Mouse (Mus musculus): Measurements from ENCODE around the gene Mtcl1. TPM values are rescaled to one million over a fixed set of nuclear protein-coding genes. Genes with fewer than 3 reads are reported as not detected.

The Mtcl1 gene
- 10 to 100 TPM in 2 of 4 experiments, 1 to 10 TPM in 2; 8.2 to 17.0 (median 11.1) TPM for total RNA-seq (2022)

DNA sequence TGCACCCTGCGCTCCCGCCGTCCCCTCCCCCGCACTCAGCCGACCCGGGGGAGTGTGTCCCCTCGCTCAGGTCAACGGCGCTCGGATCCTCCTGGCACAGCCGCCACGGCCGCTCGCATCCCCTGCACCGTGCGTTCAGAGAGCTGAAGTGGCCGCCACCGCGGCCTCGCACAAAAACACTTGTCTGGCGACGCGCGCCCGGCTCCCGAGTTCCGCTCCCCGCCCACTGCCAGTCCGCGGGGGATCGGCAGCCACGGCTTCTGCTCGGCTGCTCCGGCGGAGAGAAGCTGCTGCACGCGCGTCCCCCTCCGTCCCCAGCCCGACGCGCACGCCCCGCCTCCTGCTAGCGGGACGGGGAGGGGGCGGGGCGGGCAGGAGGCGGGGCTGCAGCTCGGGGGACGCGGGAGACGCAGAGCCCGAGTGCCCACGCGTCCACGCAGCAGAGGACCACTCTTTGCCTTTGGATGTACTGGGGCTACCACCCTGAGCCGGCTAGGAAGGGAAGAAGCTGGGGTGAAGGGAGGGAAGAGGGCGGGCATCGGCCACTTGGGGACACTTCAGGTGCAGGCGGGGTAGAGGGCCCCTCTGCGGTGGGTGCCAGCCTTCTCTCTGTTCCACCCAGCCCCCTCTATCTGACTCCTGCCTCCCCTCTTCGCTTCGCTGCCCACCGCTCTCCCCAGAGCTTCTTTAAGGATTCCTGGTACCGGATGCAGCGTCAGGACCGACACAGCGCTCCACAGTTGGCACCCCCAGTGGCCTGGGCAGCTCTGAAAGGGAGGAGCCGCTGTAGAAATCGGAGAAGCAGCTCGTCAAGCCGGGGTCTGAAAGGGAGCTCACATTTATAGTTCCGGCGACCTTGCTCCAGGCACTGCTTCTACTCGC, at the start of gene Mtcl1:
TSS of gene Mtcl1 (minus strand) at position 291 of the 882 bp plus-strand sequence.
- peak; percentile 51 for DNase-seq

DNA sequence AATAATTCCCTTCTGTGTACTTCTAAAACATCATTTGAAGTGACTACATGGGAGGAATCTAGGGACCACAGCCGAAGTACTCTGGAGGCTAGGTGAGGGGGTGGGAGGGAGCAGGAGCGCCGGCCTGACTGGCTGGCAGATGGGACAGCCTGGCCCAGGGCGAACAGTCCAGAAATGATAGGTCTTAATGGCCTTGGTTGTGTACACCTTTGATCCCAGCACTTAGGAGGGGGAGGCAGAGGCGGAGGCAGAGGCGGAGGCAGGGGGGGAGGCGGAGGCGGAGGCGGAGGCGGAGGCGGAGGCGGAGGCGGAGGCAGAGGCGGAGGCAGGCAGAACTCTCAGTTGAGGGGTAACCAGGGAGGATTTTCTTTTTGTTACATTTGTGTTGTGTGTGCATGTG, 49.0 kb upstream of the Mtcl1 start:
- no peak for DNase-seq

DNA sequence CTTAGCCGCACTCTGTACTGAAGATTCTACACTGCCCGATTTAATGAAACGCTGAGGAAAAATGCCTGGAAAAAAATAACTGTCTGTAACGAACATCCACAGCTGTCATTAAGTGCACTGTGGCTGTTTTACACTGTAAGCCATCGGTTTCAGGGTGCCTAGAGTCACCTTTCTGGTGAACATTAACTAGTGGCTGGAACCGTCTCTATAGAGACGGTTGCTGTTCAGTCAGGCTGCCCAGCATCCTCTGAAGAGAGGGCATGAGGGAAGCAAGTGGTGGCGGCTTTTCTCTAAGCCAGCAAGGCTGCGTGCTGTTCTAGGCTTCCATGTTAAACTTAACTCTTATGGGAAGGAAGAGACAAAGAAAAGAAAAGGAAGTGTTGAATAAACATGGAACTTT, 47.0 kb upstream of the Mtcl1 start:
- no peak for DNase-seq

DNA sequence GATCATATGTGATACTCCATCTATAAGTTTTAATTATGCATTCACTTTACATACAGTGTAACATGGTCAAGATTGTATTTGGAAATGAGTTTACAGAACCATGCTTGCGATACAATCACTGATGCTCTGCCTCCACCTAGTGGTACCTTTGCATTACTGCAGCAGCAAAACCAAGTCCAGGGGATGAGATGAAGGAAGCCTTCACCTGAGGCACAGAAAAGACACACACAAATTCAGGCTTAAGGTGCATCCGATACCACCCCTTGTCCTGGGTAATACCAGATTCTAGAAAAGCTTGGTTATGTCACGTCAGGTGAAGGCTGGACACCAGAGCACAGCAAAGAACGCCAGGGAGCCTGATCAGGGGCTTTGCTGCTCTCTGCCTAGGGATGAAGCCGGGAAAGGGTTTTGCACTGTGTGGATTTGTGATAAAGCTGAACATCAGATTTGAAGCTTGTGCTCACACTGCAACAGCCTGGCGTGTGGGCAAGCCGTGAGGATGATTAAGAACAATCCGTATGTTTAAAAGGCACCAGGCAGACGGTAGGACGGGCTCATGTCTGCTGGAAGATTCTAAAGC, 40.6 kb upstream of the Mtcl1 start:
- DNase-seq, result no peak

DNA sequence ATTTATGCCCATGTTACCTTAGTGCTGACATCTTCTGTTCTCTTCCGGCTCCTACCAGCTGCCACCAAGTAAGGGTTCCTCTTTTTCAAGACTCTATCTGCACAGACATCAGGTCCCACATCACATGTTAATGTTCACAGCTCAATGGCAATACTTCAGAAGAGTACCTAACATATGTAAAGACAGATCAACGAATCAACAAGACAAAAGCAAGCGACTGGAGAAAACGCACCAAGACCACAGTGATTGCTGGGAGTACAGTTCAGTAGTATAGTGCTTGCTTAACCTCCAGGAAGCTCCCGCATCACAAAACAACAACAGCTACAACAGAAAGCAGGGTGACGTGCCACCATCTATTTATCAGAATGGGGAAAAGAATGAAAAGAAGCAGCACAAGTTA, 37.0 kb upstream of the Mtcl1 start:
- no peak for DNase-seq

DNA sequence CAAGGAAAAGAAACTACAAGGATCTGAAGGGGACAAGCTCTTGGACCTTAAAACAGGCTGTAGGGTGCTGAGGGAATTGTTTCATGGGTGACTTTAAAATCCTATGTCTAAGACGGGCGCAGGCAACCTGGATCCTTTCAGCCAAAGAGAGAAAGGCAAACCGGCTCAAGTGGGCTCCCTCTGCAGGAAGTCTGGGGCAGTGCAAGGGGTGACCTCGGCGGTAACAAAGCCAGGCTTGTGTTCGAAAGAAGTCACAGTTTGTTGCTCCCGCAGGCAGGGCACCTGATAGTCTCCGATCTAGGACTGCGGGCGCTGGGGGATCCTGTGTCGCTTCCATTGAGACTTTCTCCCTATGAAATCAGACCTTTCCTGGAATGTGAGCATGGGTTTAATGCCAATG, 36.2 kb upstream of the Mtcl1 start:
- peak; percentile 31 for DNase-seq

DNA sequence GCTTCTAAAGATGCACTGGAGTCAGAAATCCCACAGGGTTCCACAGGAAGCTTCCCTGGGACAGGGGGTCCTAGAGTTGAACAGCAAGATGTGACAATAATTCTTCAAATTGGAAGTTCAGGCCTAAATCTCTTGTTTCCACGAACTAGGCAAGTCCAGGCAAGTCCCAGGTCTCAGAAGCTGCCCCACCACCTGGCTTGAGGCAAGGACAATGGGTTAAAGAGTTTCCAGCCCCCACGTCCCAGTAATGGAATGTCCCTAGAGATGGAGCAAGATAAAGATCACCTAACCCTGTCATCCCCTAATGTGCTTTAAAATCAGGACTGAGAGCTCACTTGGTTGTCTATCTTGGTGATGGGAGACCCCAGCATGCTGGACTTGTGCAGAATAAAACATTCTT, 35.4 kb upstream of the Mtcl1 start:
- DNase-seq, result no peak

DNA sequence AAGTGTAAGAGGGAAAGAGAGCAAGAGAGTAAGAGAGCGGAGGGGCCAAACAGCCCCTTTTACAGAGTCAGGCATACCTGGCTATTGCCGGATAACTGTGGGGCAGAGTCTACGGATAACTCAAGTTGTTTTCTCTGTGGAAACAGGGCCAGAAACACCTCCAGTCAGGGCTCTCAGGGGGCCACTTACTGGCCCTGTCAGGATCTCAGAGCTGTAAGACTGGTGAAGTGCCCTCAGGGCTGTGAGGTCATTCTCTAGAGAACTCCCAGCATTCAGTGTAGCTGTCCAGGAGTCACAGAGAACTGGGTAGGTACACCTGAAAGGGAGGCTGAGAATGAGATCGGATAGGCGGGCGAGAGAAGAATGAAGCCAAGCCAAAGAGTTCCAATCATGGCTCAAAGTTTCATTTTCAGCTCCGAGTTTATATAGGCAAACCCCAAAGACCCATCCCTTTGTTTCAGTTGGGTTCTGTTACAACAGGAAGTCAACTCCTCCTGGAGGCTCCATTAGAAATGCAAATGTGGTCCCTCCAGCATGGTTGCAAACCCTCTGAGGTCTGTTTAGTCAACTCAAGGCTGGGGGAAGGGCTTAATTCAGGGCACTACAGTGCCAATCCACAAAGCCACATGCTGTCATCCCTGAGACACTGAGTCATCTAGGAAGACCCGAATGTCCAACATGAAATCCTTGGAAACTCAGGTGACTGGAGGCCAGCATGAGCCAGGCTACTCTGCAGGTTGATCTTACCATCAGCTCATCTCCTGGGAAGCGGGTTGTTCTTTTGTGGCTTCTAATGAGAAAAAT, 34.3 kb upstream of the Mtcl1 start:
- DNase-seq, result no peak

DNA sequence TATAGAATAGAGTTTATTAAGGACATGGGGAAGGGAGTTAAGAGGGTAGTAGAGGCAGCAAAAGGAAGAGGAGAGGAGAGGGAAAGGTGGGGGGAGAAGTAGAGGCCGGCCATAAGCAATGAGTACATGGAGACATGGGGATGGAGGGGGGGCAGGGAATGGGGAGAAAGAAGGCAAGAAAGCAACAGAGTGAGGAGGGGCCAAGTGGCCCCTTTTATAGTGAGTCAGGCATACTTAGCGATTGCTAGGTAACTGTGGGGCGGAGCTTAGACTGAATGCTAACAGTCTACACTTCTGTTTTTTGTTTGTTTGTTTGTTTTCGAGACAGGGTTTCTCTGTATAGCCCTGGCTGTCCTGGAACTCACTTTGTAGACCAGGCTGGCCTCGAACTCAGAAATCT, 31.7 kb upstream of the Mtcl1 start:
- DNase-seq, result no peak

DNA sequence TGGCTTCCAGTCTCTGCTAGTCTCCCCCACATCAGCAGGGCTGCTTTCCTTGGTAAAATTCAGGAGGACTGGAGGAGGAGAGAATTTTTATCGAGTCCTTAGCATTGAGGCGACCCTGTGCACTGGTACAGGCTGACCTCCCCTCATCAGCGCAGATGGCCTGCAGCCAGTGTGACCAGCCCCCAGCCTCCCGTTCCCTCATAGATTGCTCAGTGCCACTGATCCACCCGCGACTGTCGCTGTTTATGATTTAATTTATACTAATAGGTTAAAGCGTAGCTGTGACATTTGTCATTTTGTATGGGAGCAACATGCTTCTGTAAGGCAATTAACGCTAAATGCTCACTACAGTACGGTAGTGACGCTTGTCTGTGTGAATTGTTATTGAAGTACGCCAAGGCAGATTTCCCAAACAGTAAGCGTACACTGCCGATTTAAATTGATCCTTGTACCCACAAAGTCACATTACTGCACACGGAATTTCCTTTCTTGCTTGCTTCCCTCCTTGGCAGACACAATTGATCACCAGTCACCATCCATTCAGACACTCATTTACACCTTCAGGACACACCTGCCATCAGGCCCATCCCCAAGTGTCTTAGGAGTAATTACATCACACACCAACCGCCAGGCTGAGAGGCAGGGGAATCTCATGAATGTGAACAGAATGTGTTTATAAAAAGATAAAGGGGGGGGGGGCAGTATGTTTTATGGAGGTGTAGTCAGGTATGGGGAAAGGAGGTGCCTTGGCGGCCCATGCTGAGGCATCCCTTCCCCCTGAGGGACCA, 31.1 kb upstream of the Mtcl1 start:
- DNase-seq, result no peak

DNA sequence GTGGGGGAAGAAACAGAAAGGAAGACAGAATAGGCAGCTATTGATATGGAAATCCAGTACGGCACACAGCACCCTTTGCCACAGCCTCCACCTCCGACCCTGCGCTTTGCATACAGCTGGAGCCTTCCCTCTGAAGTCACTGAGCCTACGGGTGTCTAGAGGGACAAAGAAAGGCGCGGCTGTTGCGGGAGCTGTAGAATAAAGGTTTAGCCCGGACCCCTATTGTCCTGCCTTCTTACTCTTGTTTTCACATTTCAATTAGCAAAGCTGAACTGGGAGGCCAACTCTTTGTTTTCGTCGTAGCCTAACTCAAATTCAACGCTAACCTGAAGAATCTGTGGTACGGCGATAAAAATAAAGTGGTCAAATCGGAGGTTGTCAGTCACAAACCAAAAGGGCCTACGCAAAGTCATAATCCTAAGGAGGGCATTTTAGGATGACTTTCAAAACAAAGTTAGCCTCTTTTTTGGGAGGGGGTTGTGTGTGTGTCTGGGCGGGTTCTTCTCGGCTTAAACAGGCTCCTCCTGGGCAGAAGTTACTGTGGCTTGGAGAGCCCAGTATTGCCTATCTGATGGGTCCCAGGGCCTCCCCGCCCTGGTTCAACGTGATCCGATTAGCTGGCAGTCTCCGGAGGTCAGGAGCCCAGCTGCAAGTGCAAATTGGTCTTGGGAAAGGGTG, 30.4 kb upstream of the Mtcl1 start:
- DNase-seq, result no peak

DNA sequence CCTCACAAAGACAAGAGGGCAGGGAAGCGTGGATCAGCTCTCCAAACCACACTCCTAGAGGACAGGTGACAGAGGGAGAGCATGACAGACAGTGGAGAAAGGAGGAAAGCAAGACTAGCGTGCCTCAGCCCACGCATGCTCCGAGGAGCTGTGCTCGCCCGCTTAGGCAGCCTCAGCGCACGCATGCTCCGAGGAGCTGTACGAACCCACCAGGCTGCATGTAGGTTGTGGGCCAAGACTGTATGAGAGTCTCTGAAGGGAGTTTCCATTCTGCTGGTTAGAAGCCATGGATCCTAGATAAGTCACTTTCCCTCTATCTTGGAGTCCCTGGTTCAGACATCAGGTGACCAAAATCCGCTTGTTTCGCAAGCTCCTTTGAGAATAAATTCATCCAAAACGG, 29.8 kb upstream of the Mtcl1 start:
- DNase-seq, result no peak

DNA sequence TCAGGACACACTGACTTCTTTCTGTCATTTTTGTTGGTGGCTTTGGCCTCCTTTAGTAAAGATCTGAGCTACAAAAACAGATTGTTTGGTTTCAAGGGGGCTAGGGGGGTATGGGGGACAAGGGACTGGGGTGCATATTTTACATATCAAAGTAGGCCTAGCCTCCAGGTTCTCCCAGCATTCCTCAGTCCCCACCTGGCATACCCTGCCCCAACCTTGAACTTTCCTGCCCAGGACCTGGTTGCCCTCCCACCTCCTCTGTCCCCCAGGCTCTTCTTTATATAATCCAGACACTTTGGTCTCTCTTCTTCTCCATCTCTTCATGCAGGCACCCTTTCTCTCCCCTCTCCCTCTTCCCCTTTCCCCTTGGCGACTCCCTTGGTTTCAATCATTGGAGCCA, 23.7 kb upstream of the Mtcl1 start:
- no peak for DNase-seq

DNA sequence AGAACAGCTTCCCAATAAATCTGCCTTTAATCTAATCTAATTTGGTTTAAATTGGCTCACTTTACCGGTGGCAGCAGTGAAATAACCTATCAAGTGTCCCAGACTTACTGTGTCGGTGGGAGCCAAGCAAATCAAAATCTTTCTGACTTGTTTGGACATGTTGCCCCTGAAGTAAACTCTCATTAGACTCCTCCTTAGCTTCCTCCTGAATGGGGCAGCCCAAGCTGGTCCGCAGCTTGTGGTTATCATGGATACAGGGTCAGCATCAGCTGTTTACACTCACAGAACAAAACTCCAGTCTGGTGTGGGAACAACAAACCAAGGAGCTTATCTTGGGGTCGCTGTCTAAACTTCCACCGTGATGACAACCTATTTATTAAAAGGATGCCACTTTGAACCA, 22.2 kb upstream of the Mtcl1 start:
- no peak for DNase-seq

DNA sequence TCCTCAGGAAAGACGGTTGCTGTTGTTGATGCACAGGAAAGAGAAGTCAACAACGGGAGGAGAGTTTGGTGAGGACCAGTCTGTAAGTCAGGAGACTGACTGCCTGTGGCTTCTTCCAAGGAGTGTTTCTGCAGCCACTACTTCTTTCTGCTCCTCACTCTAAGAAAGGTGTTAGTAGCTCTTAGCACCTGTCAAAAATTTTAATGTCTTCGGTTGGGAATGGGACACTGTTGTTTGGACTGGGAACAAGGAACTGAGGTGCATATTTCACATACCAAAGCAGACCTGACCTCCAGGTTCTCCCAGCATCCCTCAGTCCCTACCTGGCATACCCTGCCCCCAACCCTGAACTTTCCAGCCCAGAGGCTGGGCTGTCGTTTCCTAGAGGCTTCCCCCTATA, 21.7 kb upstream of the Mtcl1 start:
- DNase-seq, result no peak

DNA sequence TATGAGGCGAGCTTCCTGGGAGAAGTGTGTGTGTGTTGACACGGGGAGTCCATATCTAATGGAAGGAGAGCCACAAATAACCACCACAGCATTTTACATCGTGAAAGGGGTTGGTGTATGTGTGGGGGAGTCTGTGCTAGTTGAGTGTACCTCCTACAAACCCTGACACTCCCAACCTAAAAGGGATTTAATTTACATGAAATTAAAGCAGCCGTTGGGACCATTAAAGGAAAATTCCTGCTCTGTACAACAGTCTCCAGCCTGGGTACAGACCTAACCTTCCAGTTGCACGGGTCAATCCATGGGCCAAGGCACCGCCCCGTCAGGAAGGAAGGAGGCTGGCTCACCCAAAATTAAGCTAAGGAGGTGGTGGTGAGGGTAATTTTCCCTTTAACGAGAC, 20.5 kb upstream of the Mtcl1 start:
- no peak for DNase-seq

DNA sequence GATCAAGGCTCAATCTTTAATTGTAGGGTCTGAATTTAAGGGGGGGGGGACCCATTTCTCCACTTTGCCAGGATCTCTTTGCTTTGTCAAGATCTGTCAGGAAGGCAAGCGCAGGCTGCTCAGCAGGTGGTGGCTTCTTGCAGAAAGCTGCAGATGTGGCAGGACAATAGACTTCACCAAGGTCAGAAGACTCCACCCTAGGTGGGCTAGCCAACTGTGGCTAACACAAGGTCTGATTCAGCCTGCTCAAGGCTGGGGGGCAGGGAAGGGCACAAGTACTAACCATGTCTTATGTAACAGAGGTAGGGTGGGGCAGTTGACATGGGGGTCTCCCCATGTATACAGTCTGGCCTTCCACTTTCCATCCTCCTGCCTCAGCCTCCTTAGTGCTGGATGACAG, 7.7 kb upstream of the Mtcl1 start:
- DNase-seq, result no peak

DNA sequence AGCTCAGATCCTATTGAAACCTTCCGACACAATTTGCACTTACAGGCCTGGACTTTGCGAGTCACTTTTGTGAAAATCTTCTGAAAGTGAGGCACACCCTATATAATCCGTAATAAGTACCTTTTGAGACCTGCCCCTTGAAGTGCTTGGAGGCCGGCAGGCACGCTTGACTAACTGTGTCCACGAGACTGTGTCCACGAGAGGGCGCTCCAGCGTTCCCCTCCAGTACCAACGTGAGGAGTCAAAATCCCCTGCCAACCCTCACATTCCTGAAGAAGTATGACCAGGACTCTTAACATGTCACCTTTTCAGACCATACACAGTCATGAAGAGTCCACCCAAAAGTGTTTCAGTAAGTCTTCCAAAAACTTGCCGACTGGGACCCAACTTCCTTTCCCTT, 1.6 kb upstream of the Mtcl1 start:
- peak; percentile 64 for DNase-seq

DNA sequence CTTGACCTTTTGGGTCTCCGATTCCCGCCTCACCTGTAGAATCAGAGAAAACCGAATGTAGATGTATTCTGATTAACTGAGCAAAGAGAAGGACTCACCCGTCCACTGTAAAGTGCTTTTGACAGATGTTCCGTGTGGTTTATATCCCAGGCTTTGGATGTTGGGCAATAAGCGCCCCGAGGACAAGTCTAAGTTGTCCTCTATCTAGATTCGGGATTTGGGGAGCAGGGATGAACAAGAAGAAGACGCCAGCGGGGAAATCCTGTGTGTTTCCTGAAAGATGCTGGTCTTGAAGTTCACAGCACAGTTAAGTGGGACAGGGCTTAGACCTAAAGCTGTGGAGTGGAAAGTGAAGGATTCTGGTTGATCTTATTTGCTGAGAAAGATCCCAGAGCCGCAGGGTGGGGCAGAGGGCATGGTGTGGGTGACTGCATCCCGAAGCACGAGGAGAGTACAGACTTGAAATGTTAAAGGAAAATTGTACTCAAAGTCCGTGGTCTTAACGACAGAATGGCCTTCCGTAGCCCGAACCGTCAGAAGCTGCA, 1.0 kb upstream of the Mtcl1 start:
- DNase-seq, result no peak

DNA sequence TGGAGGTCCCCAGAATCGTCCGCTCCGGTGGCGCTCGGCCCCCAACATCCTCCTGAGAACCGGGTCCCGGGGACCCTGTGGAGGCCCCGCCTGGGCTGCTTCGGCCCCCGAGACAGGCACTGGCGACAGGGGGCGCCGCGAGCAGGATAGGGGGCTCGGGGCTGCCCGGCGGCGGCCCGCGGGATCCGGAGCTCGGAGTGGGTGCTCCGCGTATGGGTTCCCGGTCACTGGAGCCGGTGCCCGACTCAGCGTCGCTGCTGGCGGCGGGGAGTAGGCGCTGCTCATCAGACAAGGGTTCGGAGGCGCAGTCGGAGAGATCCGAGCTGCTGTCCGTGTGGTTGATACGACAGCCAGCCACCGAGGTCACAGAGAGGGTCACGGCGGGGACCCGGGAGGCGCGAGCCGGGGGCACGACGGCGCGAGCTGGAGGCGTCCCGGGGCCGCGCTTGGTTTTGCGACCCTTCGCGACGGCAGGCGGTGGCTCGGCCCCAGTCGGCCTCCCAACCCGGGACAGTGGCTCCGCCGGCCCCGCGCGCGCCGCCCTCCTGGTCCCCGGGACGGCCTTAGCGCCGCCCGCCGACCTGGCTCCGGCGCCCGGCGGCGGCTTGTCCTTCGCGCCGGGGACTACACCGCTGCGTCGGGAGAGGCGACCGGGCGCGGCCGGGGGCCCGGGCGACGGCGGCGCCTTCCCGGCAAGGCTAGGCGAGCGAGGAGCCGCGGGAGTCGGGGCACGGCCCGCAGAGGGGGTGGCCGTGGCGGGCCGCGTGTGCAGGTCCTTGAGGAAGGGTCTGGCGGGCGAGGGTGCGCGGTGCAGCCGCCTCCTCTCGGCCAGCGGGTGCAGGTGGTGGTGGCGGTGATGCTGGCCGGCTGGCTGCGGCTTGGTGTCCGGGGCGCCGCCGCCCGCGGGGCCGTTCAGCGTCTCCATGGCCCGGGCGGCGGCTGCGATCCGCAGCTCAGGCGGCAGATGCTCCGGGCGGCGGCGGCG, 837 bp downstream of the Mtcl1 start:
- no peak for DNase-seq

All from adrenal gland, adult 8-10 months (tissue).